Mouse (Mus musculus) intestine, embryonic 16.5 days (tissue): Measurements from ENCODE around the gene Poc1a. TPM values are rescaled to one million over a fixed set of nuclear protein-coding genes. Genes with fewer than 3 reads are reported as not detected.
A peak's percentile ranks its signal among the peaks of the same experiment; 100 is the strongest.

ENCODE experiments used
- ATAC-seq: fragments of 200-750 bp; cut with Nextera tagmentation; 2 replicates; pipeline ENCODE4 v1.8.0; 2017; ENCODE audit warnings: moderate TSS enrichment, moderate library complexity
- H3K27ac ChIP-seq: fragments of 300-500 bp; sonication (generic); 2 replicates; pipeline ENCODE4 v1.5.1; 2014; ENCODE audit warnings: mild to moderate bottlenecking, low read length
- H3K27me3 ChIP-seq: fragments of 300-500 bp; sonication (generic); replicated peaks from 2 replicates; pipeline ENCODE4 v1.6.1; 2014; ENCODE audit warnings: low read length, control low read depth, mixed read lengths; ENCODE audit not compliant: control insufficient read depth, insufficient read depth
- H3K36me3 ChIP-seq: fragments of 300-500 bp; sonication (generic); 2 replicates; pipeline ENCODE4 v1.6.1; 2014; ENCODE audit warnings: low read length, control low read depth; ENCODE audit not compliant: control insufficient read depth, insufficient read depth
- H3K4me1 ChIP-seq: fragments of 300-500 bp; sonication (generic); 2 replicates; pipeline ENCODE4 v1.6.1; 2014; ENCODE audit warnings: low read length, control low read depth, mixed read lengths; ENCODE audit not compliant: control insufficient read depth, insufficient read depth
- H3K4me2 ChIP-seq: fragments of 300-500 bp; sonication (generic); 2 replicates; pipeline ENCODE4 v1.6.1; 2014; ENCODE audit warnings: low read depth, low read length, control low read depth
- H3K4me3 ChIP-seq: fragments of 300-500 bp; sonication (generic); 2 replicates; pipeline ENCODE4 v1.5.1; 2014; ENCODE audit warnings: mild to moderate bottlenecking, low read length
- H3K9ac ChIP-seq: fragments of 300-500 bp; sonication (generic); 2 replicates; pipeline ENCODE4 v1.6.1; 2014; ENCODE audit warnings: low read depth, low read length
- H3K9me3 ChIP-seq: fragments of 300-500 bp; sonication (generic); 2 replicates; pipeline ENCODE4 v1.6.1; 2016; ENCODE audit warnings: low read length, control low read depth; ENCODE audit not compliant: control insufficient read depth
- WGBS: fragments of 180-500 bp; shearing (Covaris S2); extraction: QIAGEN DNeasy Blood & Tissue Kit; methylation state at CpG from one replicate; pipeline ENCODE4 v1.1.7; 2014; 5-methylcytosine and 5-hydroxymethylcytosine counted together
- polyA plus RNA-seq: library from polyadenylated mRNA; unstranded; fragments of >200 nt; fragmentation: Nextera tagmentation; extraction: Ambion mirVana; gene quantifications from 2 replicates; pipeline ENCODE4 v1.2.1, GENCODE M21; 2015

Poc1a gene
- polyA plus RNA-seq, 1 experiment from 2014 or later: 29.1 TPM

- no peak overlapping the region for H3K4me3 ChIP-seq
- ATAC-seq: no peak
- 69% methylated on average over 4 of the region's 4 CpGs for WGBS
- no peak overlapping the region for H3K9ac ChIP-seq
- no peaks in the 10 kb centered on the region for H3K27me3 ChIP-seq
- H3K9me3 ChIP-seq: no peaks in the 10 kb centered on the region
- H3K27ac ChIP-seq: no peak overlapping the region
- H3K36me3 ChIP-seq: no peaks in the 10 kb centered on the region
- H3K4me1 ChIP-seq: peaks cover 17% of the 10 kb centered on the region
- H3K4me2 ChIP-seq: no peak overlapping the region
Observed at GRCm38 (mm10) chr9:106270656-106271055, 10.2 kb upstream of the Poc1a start.

- 93% methylated on average over 1 of the region's 1 CpGs for WGBS
- no peaks in the 10 kb centered on the region for H3K27me3 ChIP-seq
- no peak for ATAC-seq
Observed at GRCm38 (mm10) chr9:106272288-106272687, 8.6 kb upstream of the Poc1a start.

GRCm38 (mm10) chr9:106273276-106273675, 7.6 kb upstream of the Poc1a start:
- ATAC-seq: no peak
- Histone ChIP-seq H3K9me3 (no peaks in the 10 kb centered on the region), H3K36me3 (no peaks in the 10 kb centered on the region), H3K27me3 (no peaks in the 10 kb centered on the region), H3K27ac (no peak overlapping the region), H3K4me1 (peaks cover 19% of the 10 kb centered on the region), H3K4me3 (no peak overlapping the region), H3K9ac (no peak overlapping the region), H3K4me2 (no peak overlapping the region)
- 87% methylated on average over 12 of the region's 12 CpGs for WGBS

More at GRCm38 (mm10) chr9:106272288-106272687, 8.6 kb upstream of the Poc1a start:
- Histone ChIP-seq H3K36me3 (no peaks in the 10 kb centered on the region), H3K27ac (no peak overlapping the region), H3K9ac (no peak overlapping the region), H3K4me3 (no peak overlapping the region), H3K9me3 (no peaks in the 10 kb centered on the region), H3K4me2 (no peak overlapping the region), H3K4me1 (peaks cover 19% of the 10 kb centered on the region)

- no peak overlapping the region for H3K9ac ChIP-seq
- H3K27ac ChIP-seq: no peak overlapping the region
- no peaks in the 10 kb centered on the region for H3K9me3 ChIP-seq
- no peaks in the 10 kb centered on the region for H3K36me3 ChIP-seq
- H3K4me2 ChIP-seq: no peak overlapping the region
- H3K27me3 ChIP-seq: no peaks in the 10 kb centered on the region
- no peak overlapping the region for H3K4me3 ChIP-seq
- 54% methylated on average over 4 of the region's 4 CpGs for WGBS
- no peak for ATAC-seq
- peaks cover 15% of the 10 kb centered on the region for H3K4me1 ChIP-seq
Observed at GRCm38 (mm10) chr9:106273791-106274190, 7.1 kb upstream of the Poc1a start.

- Histone ChIP-seq H3K9me3 (no peaks in the 10 kb centered on the region), H3K9ac (no peak overlapping the region), H3K4me1 (peaks cover 10% of the 10 kb centered on the region), H3K27me3 (no peaks in the 10 kb centered on the region), H3K4me2 (no peak overlapping the region), H3K36me3 (no peaks in the 10 kb centered on the region), H3K4me3 (no peak overlapping the region), H3K27ac (no peak overlapping the region)
- no peak for ATAC-seq
- WGBS: 80% methylated on average over 8 of the region's 8 CpGs
Observed at GRCm38 (mm10) chr9:106274652-106275180, 6.1 kb upstream of the Poc1a start.

GRCm38 (mm10) chr9:106275806-106276205, 5.1 kb upstream of the Poc1a start:
- H3K36me3 ChIP-seq: no peaks in the 10 kb centered on the region
- no peak overlapping the region for H3K27ac ChIP-seq
- no peaks in the 10 kb centered on the region for H3K27me3 ChIP-seq
- H3K4me1 ChIP-seq: peaks cover 7% of the 10 kb centered on the region; the same call in 1 of the 2 replicates
- H3K9ac ChIP-seq: no peak overlapping the region
- no peaks in the 10 kb centered on the region for H3K9me3 ChIP-seq
- no peak overlapping the region for H3K4me3 ChIP-seq
- 62% methylated on average over 1 of the region's 1 CpGs for WGBS
- no peak for ATAC-seq
- no peak overlapping the region for H3K4me2 ChIP-seq

GRCm38 (mm10) chr9:106280386-106280785, 475 bp upstream of the Poc1a start:
- H3K4me1 ChIP-seq: peaks cover 15% of the 10 kb centered on the region
- peak overlapping the region; percentile 81 for H3K27ac ChIP-seq
- WGBS: under 1% methylated on average over 14 of the region's 14 CpGs
- no peaks in the 10 kb centered on the region for H3K36me3 ChIP-seq
- peak overlapping the region; percentile 70 for H3K9ac ChIP-seq
- H3K9me3 ChIP-seq: no peaks in the 10 kb centered on the region
- ATAC-seq: peak; percentile 72
- peak overlapping the region; percentile 68 for H3K4me2 ChIP-seq
- H3K27me3 ChIP-seq: no peaks in the 10 kb centered on the region
- peak overlapping the region; percentile 69 for H3K4me3 ChIP-seq

GRCm38 (mm10) chr9:106282024-106282423, 1.2 kb downstream of the Poc1a start:
- Histone ChIP-seq H3K9me3 (no peaks in the 10 kb centered on the region), H3K27ac (no peak overlapping the region), H3K36me3 (no peaks in the 10 kb centered on the region), H3K4me3 (peak overlapping the region; percentile 69), H3K9ac (peak overlapping the region; percentile 70), H3K4me2 (peak overlapping the region; percentile 68), H3K27me3 (no peaks in the 10 kb centered on the region), H3K4me1 (peaks cover 12% of the 10 kb centered on the region)
- ATAC-seq: no peak
- 62% methylated on average over 3 of the region's 3 CpGs for WGBS

- Histone ChIP-seq H3K9ac (no peak overlapping the region), H3K9me3 (no peaks in the 10 kb centered on the region), H3K36me3 (peaks cover 11% of the 10 kb centered on the region; the same call in 1 of the 2 replicates), H3K4me3 (no peak overlapping the region), H3K4me2 (no peak overlapping the region), H3K27me3 (no peaks in the 10 kb centered on the region), H3K4me1 (peaks cover 1% of the 10 kb centered on the region), H3K27ac (no peak overlapping the region)
- ATAC-seq: no peak
- 53% methylated on average over 4 of the region's 4 CpGs for WGBS
Observed at GRCm38 (mm10) chr9:106287165-106287564, 6.3 kb downstream of the Poc1a start.

GRCm38 (mm10) chr9:106288864-106289263, 8.0 kb downstream of the Poc1a start:
- peaks cover 11% of the 10 kb centered on the region; the same call in 1 of the 2 replicates for H3K36me3 ChIP-seq
- no peaks in the 10 kb centered on the region for H3K4me1 ChIP-seq
- WGBS: 33% methylated on average over 3 of the region's 3 CpGs
- H3K4me3 ChIP-seq: no peak overlapping the region
- H3K4me2 ChIP-seq: no peak overlapping the region
- no peaks in the 10 kb centered on the region for H3K9me3 ChIP-seq
- no peak overlapping the region for H3K27ac ChIP-seq
- no peaks in the 10 kb centered on the region for H3K27me3 ChIP-seq
- no peak overlapping the region for H3K9ac ChIP-seq
- ATAC-seq: peak; percentile 52; the same call in 1 of the 2 replicates
